Mouse (Mus musculus) heart, embryonic 14.5 days (tissue): ENCODE results near the gene Nckap5. TPM values are rescaled to one million over a fixed set of nuclear protein-coding genes. Genes with fewer than 3 reads are reported as not detected.

Experiments
- ATAC-seq: fragments of 200-750 bp; cut with Nextera tagmentation; 2 replicates; pipeline ENCODE4 v1.8.0; 2017; ENCODE audit warnings: low read depth, moderate TSS enrichment; ENCODE audit not compliant: insufficient number of reproducible peaks, insufficient read depth, low FRiP score
- H3K27ac ChIP-seq, 2 experiments: fragments of 200-500 bp in 1 of 2; fragments of 300-500 bp in 1 of 2; sonication (generic) in 1 of 2; replicated peaks in 1 of 2; 2 replicates each; pipeline ENCODE4 v1.5.1; 2012 to 2014; ENCODE audit warnings: low read depth in 2 of 2, low read length in 2 of 2, control low read depth in 1 of 2, mild to moderate bottlenecking in 1 of 2, mixed read lengths in 1 of 2; ENCODE audit not compliant: control insufficient read depth in 1 of 2, insufficient read depth in 1 of 2
- H3K27me3 ChIP-seq: fragments of 300-500 bp; sonication (generic); 2 replicates; pipeline ENCODE4 v1.6.1; 2014; ENCODE audit warnings: mild to moderate bottlenecking, low read length, control low read depth; ENCODE audit not compliant: control insufficient read depth, insufficient read depth
- H3K36me3 ChIP-seq: fragments of 300-500 bp; sonication (generic); 2 replicates; pipeline ENCODE4 v1.6.1; 2014; ENCODE audit warnings: mild to moderate bottlenecking, control low read depth, low read length, mixed read lengths; ENCODE audit not compliant: control insufficient read depth, insufficient read depth
- H3K4me1 ChIP-seq, 2 experiments: fragments of 200-500 bp in 1 of 2; fragments of 300-500 bp in 1 of 2; sonication (generic) in 1 of 2; 2 replicates each; pipeline ENCODE4 v1.6.1; 2012 to 2014; ENCODE audit warnings: low read length in 2 of 2, control low read depth in 1 of 2, mixed read lengths in 1 of 2; ENCODE audit not compliant: control insufficient read depth in 2 of 2, insufficient read depth in 2 of 2
- H3K4me2 ChIP-seq: fragments of 300-500 bp; sonication (generic); 2 replicates; pipeline ENCODE4 v1.6.1; 2014; ENCODE audit warnings: mild to moderate bottlenecking, low read length
- H3K4me3 ChIP-seq, 2 experiments: fragments of 200-500 bp in 1 of 2; fragments of 300-500 bp in 1 of 2; sonication (generic) in 1 of 2; 2 replicates each; pipeline ENCODE4 v1.5.1; 2012 to 2014; ENCODE audit warnings: low read length in 2 of 2, mild to moderate bottlenecking in 2 of 2, control low read depth in 1 of 2, low read depth in 1 of 2, moderate library complexity in 1 of 2; ENCODE audit not compliant: control insufficient read depth in 1 of 2, insufficient read depth in 1 of 2
- H3K9ac ChIP-seq: fragments of 300-500 bp; sonication (generic); 2 replicates; pipeline ENCODE4 v1.6.1; 2014; ENCODE audit warnings: mild to moderate bottlenecking, low read length
- H3K9me3 ChIP-seq: fragments of 300-500 bp; sonication (generic); 2 replicates; pipeline ENCODE4 v1.6.1; 2016; ENCODE audit warnings: low read length, control low read depth; ENCODE audit not compliant: control insufficient read depth
- WGBS: fragments of 180-500 bp; shearing (Covaris S2); extraction: QIAGEN DNeasy Blood & Tissue Kit; methylation state at CpG from one replicate; pipeline ENCODE4 v1.1.7; 2014; 5-methylcytosine and 5-hydroxymethylcytosine counted together
- polyA plus RNA-seq: library from polyadenylated mRNA; unstranded; fragments of >200 nt; fragmentation: Nextera tagmentation; extraction: Ambion mirVana; gene quantifications from 2 replicates; pipeline ENCODE4 v1.2.1, GENCODE M21; 2014

The Nckap5 gene
- polyA plus RNA-seq, 1 experiment from 2014 or later = 9.4 TPM

DNA sequence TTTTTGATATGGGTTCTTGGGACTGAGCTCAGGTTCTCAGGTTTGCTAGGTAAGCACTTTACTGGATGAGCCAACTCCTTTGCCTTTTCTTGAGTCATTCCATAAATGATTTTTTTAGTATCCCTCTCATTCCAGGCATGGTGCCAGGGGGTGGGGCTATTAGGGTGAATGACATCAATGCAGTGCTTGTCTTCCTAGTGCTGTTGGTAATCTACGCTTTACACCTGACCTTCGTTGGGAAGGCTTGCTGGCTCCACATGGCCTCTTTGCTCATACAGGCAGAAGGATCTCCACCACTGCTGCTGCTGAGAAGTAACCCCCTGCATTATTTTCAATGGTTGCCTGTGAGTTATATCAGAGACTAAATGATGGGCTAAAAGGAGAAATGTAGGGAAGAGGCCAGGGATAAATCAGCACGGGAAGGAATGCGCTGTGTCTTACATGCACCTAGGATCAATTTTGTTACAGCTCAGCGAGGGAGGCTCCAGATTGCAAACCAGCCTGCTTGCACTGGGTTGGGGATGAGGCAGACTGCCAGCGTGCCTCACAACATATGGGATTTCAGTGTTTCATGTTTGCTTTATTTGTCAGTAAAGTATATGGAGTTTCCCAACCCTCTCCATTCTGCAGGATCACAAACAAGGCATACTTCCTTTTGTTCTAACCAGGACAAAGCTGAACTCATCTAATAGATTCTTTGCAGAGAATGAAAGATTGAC, 676.9 kb downstream of the Nckap5 start:
- no peak overlapping the region for H3K9ac ChIP-seq
- H3K4me2 ChIP-seq = no peak overlapping the region
- H3K36me3 ChIP-seq = no peaks in the 10 kb centered on the region
- peaks cover 3 to 9% of the 10 kb centered on the region in 2 experiments; a peak in 3 of 4 replicates for H3K4me1 ChIP-seq
- 75% methylated on average over 6 of the region's 6 CpGs for WGBS
- H3K27me3 ChIP-seq = no peaks in the 10 kb centered on the region
- no peak overlapping the region for H3K4me3 ChIP-seq
- no peak for ATAC-seq
- H3K27ac ChIP-seq = no peak overlapping the region
- no peaks in the 10 kb centered on the region for H3K9me3 ChIP-seq

DNA sequence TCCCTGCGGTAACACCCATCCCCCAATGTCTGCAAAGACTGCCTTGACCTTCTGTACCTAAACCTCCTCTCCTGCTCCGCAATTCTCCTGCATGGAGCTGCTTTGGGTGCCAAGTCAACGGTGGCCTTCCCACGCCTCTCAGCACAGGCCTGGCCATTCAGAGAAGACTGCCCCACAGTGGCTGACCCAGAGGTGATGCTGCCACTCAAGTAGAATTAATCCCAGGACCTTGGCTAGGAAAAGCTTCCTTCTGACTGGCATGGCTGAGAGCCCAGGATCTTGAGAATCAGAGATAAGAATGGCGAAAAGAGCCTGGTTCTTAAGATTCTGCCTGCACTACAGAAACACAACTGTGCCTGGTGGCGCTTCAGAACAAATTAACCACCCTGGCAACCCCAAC, 678.4 kb downstream of the Nckap5 start:
- no peak for ATAC-seq
- Histone ChIP-seq H3K36me3 (no peaks in the 10 kb centered on the region), H3K27ac (no peak overlapping the region), H3K9me3 (no peaks in the 10 kb centered on the region), H3K27me3 (no peaks in the 10 kb centered on the region), H3K9ac (no peak overlapping the region), H3K4me3 (no peak overlapping the region), H3K4me1 (peaks cover 3 to 9% of the 10 kb centered on the region in 2 experiments; a peak in 3 of 4 replicates), H3K4me2 (no peak overlapping the region)
- 64% methylated on average over 6 of the region's 6 CpGs for WGBS

DNA sequence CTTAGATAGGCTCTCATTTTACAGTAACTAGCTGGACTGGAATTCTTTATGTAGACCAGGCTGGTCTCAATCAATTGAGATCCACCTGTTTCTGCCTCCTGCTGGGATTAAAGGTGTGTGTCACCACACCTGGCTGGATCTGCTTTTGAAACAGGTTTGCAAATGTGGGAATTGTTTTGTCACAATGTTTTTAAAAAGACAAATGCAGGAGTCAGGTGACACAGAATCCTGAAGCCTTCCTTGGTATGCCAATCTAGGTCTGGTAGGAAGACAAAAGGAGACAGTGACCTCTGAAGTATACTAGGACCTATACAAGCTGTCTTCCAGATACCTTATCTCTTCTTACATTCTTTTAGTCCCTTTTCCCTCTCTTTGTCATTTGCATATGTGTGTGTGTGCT, 680.6 kb downstream of the Nckap5 start:
- Histone ChIP-seq H3K9me3 (no peaks in the 10 kb centered on the region), H3K36me3 (no peaks in the 10 kb centered on the region), H3K4me1 (peaks cover 3 to 9% of the 10 kb centered on the region in 2 experiments; a peak in 3 of 4 replicates), H3K4me2 (no peak overlapping the region), H3K27me3 (no peaks in the 10 kb centered on the region), H3K9ac (no peak overlapping the region), H3K27ac (no peak overlapping the region), H3K4me3 (no peak overlapping the region)
- no peak for ATAC-seq

DNA sequence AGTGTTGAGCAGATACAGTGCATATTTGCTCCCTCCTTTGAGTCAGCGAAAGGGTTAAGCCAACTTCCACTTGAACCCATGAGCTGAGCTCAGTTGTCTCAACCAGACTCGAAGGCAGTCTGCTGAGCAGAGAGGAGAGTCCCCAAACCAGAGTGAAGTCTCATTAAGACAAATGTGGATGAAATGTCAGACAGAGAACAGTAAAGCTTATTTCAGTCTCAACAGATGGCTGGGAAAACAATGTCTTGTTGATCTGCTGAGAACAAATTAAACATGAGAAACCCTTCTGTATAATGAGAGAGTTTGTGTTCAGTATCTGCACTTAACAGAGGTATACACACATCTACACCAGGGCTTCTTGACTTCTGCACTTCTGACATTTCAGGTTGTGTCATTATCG, 694.9 kb downstream of the Nckap5 start:
- ATAC-seq = no peak
- H3K27me3 ChIP-seq = no peaks in the 10 kb centered on the region
- 72% methylated on average over 3 of the region's 3 CpGs for WGBS

DNA sequence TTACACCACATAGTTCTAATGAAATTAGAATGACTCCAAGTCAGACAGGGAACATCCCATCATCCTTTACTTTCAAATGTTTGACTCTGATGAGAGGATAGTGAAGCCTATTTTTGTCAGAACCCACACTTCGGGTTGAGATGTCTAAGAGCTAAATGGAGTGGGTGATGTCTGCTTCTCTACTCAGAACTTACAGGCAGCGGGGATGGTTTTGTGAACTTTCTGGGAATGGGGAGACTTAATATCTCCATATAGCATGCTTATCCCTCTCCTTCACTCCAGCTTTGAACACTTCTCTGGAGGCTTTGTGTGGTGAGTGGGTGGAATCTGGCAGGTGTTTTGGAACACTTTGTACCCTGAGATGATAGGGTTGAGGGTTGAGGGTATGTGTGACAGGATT, 698.3 kb downstream of the Nckap5 start:
- Histone ChIP-seq H3K36me3 (no peaks in the 10 kb centered on the region), H3K4me3 (no peak overlapping the region), H3K9me3 (no peaks in the 10 kb centered on the region), H3K27ac (no peak overlapping the region), H3K4me2 (no peak overlapping the region), H3K4me1 (no peaks in the 10 kb centered on the region), H3K9ac (no peak overlapping the region), H3K27me3 (no peaks in the 10 kb centered on the region)
- no peak for ATAC-seq
- WGBS = 71% methylated on average over 2 of the region's 2 CpGs

More for the DNA sequence above, 694.9 kb downstream of the Nckap5 start:
- Histone ChIP-seq H3K36me3 (no peaks in the 10 kb centered on the region), H3K4me3 (no peak overlapping the region), H3K9ac (no peak overlapping the region), H3K9me3 (no peaks in the 10 kb centered on the region), H3K4me1 (no peaks in the 10 kb centered on the region), H3K27ac (no peak overlapping the region), H3K4me2 (no peak overlapping the region)

DNA sequence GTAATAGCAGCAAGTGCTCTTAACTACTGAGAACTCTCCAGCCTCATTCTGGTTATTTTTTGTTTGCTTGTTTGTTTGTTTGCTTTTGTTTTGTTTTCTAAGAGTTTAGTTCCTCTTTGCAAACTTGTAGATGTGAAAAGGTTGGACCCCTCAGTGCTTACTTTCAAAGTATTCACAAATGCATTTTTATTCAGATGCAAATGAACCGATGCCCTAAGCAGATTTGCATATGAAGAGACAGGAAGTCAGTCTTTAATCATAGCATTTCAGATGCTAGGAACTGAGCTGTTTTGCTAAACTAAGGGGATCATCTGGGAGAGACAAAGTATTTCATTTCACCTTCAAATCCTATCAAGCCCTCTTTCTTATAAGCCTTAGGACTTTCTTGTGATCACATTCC, 701.5 kb downstream of the Nckap5 start:
- H3K4me3 ChIP-seq = no peak overlapping the region
- H3K9me3 ChIP-seq = no peaks in the 10 kb centered on the region
- no peak overlapping the region for H3K27ac ChIP-seq
- H3K27me3 ChIP-seq = no peaks in the 10 kb centered on the region
- no peaks in the 10 kb centered on the region for H3K4me1 ChIP-seq
- ATAC-seq = no peak
- 38% methylated on average over 1 of the region's 1 CpGs for WGBS
- no peak overlapping the region for H3K9ac ChIP-seq
- no peaks in the 10 kb centered on the region for H3K36me3 ChIP-seq
- H3K4me2 ChIP-seq = no peak overlapping the region

DNA sequence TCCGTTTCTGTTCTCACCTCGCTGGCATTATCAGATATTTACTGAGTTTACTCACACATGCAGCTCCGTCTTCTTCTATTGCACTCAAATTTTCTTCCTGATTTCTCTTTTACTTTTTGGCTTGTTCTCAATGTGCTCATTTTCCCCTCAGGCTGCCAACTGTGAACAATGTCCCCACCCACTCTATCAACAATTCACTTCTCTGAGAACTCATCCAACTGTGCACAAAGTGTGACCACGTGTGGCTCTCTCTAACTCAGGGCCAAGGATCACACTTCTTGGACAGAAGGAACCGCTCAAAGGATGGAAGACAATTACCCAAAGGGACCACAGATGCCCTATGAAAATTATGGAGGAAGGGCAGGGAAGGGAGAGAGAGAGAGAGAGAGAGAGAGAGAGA, 707.5 kb downstream of the Nckap5 start:
- WGBS = 72% methylated on average over 5 of the region's 5 CpGs
- ATAC-seq = no peak
- no peak overlapping the region for H3K9ac ChIP-seq

DNA sequence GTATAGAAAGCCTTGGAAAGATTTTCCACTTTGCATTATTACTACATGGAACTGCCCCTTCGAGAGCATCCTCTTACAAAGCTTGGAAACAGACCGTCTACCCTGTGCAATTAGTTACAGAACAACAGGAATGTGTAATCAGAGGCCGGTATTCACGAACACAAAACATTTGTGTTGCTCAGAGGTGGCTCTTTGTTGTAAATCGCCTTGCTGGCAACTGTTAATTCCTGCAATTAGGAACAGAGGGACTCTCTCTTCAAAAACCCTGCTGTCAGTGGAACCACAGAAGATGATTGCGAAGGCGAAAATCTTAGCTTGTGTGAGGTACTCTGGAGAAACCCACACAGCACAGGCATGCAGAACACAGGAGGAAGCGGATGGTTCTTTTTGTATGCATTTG, 710.1 kb downstream of the Nckap5 start:
- H3K4me1 ChIP-seq = no peaks in the 10 kb centered on the region

More for the DNA sequence above, 707.5 kb downstream of the Nckap5 start:
- Histone ChIP-seq H3K4me2 (no peak overlapping the region), H3K9me3 (no peaks in the 10 kb centered on the region), H3K4me1 (no peaks in the 10 kb centered on the region), H3K27ac (no peak overlapping the region), H3K36me3 (no peaks in the 10 kb centered on the region), H3K4me3 (no peak overlapping the region), H3K27me3 (no peaks in the 10 kb centered on the region)

More for the DNA sequence above, 710.1 kb downstream of the Nckap5 start:
- H3K27me3 ChIP-seq = no peaks in the 10 kb centered on the region
- WGBS = 74% methylated on average over 8 of the region's 8 CpGs
- H3K36me3 ChIP-seq = no peaks in the 10 kb centered on the region
- no peak overlapping the region for H3K27ac ChIP-seq
- H3K9me3 ChIP-seq = no peaks in the 10 kb centered on the region
- no peak for ATAC-seq
- no peak overlapping the region for H3K9ac ChIP-seq
- H3K4me3 ChIP-seq = no peak overlapping the region
- H3K4me2 ChIP-seq = no peak overlapping the region
